Mouse (Mus musculus) thymus, adult 2 months (tissue): Measurements from ENCODE around the gene Ptges3l.

Experiments used
- CTCF ChIP-seq: fragments of 200-500 bp; IDR thresholded peaks from 2 replicates; pipeline ENCODE4 v1.5.1; 2012; ENCODE audit warnings: mild to moderate bottlenecking, control low read depth, low read length, moderate library complexity, borderline replicate concordance; ENCODE audit not compliant: control insufficient read depth, poor library complexity, insufficient read depth; ENCODE audit errors: extremely low read depth
- POLR2A ChIP-seq: fragments of 200-500 bp; IDR thresholded peaks from 2 replicates; pipeline ENCODE4 v1.6.1; 2012; ENCODE audit warnings: mild to moderate bottlenecking, low read length, control low read depth, moderate library complexity; ENCODE audit not compliant: control insufficient read depth, poor library complexity, insufficient read depth; ENCODE audit errors: extremely low read depth

GRCm38 (mm10) chr11:101415306-101415705 is 9.8 kb downstream of the Ptges3l start:
- TF ChIP-seq CTCF (no peak), POLR2A (no peak)
